34 mouse cellular contexts compared by ENCODE assay signal in the genomic region with DNA sequence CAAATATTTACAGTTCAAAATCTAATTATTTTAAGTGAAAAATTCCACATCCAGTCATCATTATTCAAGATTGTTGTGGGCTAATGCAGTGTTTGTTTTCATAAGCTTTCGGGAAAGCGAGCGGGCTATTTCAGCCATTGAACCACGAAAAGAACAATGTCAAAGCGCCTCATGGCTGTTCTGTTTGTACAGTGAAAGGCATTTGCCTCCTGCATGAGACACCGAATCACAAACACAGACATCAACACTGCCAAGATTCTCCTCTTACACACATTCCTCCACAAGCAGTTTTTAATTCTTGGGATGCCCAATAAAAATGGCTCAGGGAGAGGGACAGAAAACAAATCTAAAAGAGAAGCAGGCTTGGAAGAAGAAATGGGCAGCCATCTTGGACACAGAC. TPM values are rescaled to one million over a fixed set of nuclear protein-coding genes. Genes with fewer than 3 reads are reported as not detected.
"Had no signal": no experiment of that assay in that cellular context is flagged by ENCODE, and none has a peak within 500 bp of the region (broad histone marks: within the 10 kb centered on the region; RNA-seq: fewer than 3 reads in every experiment).

No protein-coding gene starts in this region.

- H3K27ac ChIP-seq: heart, embryonic 10.5 days; heart, embryonic 13.5 days; heart, embryonic 15.5 days; hindbrain, embryonic 10.5 days; hindbrain, embryonic 12.5 days; hindbrain, embryonic 13.5 days; hindbrain, embryonic 14.5 days; hindbrain, embryonic 15.5 days; hindbrain, postnatal 0 days; intestine, embryonic 15.5 days; layer of hippocampus, adult 2 months; left cerebral cortex, adult 2 months had no signal

- ATAC-seq: hindbrain, embryonic 16.5 days; hindbrain, postnatal 0 days; inflammation-experienced regulatory T-cells, adult 6 months; intestine, embryonic 15.5 days; intestine, embryonic 16.5 days; intestine, postnatal 0 days had no signal

- H3K36me3 ChIP-seq: heart, embryonic 10.5 days; heart, embryonic 12.5 days; heart, embryonic 13.5 days; heart, embryonic 15.5 days; hindbrain, embryonic 10.5 days; hindbrain, embryonic 12.5 days; hindbrain, embryonic 13.5 days; hindbrain, embryonic 15.5 days; intestine, embryonic 15.5 days; kidney, embryonic 15.5 days had no signal

- H3K4me3 ChIP-seq: heart, embryonic 10.5 days; heart, embryonic 12.5 days; heart, embryonic 13.5 days; heart, embryonic 15.5 days; hindbrain, embryonic 10.5 days; hindbrain, embryonic 12.5 days; hindbrain, embryonic 13.5 days; hindbrain, embryonic 15.5 days; intestine, embryonic 15.5 days; kidney, embryonic 15.5 days; layer of hippocampus, adult 2 months; left cerebral cortex, adult 2 months had no signal

- H3K27me3 ChIP-seq: heart, embryonic 12.5 days; heart, embryonic 13.5 days; heart, embryonic 15.5 days; hindbrain, embryonic 12.5 days; hindbrain, embryonic 13.5 days; hindbrain, embryonic 15.5 days; intestine, embryonic 15.5 days; kidney, embryonic 15.5 days had no signal

- DNase-seq: heart, postnatal 10 days; heart, postnatal 14 days; heart, postnatal 36 days; heart, postnatal 4 days; kidney, adult 11 months; kidney, adult 18-20 months; kidney, adult 8-10 months; kidney, adult 9 months; kidney, postnatal 10 days; kidney, postnatal 14 days; kidney, postnatal 25 days; kidney, postnatal 36 days; kidney, postnatal 4 days; layer of hippocampus, adult 9-11 months; layer of hippocampus, postnatal 36 days had no signal

- H3K4me1 ChIP-seq: heart, embryonic 10.5 days; heart, embryonic 12.5 days; heart, embryonic 13.5 days; heart, embryonic 15.5 days; hindbrain, embryonic 10.5 days; hindbrain, embryonic 12.5 days; hindbrain, embryonic 15.5 days; intestine, embryonic 15.5 days had no signal

RNA-seq across cellular contexts. Expression of a gene that starts 59.6 kb away (rescaled TPM):
- polyA plus RNA-seq: large intestine, adult 2 months had no signal
